Mouse (Mus musculus): Measurements from ENCODE around the gene Clec2h.

GRCm38 (mm10) chr6:128661249-128661648, 936 bp upstream of the Clec2h start:
- TF ChIP-seq POLR2A (IDR thresholded peaks at IDR 0.05; ENCODE audit: insufficient read depth, low read depth, low read length) (no peak), CTCF (IDR thresholded peaks at IDR 0.05) (no peak)

Measured in heart, adult 2 months (tissue).